Mouse (Mus musculus) midbrain, embryonic 14.5 days (tissue): ENCODE measurements at regions not wholly inside any gene's neighbourhood (a gene's known extent, or its start where the extent isn't known, plus 50 kb on each side); places are given as distances from the start of the nearest gene placed in this dataset.
A peak's percentile ranks its signal among the peaks of the same experiment; 100 is the strongest.

Experiments
- ATAC-seq: fragments of 200-750 bp; cut with Nextera tagmentation; 2 replicates; pipeline ENCODE4 v1.8.0; 2017; ENCODE audit warnings: moderate number of reproducible peaks, moderate library complexity; ENCODE audit not compliant: low FRiP score, low TSS enrichment
- DNase-seq: peaks from one replicate; pipeline ENCODE4 v3.0.0-alpha.2; 2015
- H3K27ac ChIP-seq: fragments of 300-500 bp; sonication (generic); replicated peaks from 2 replicates; pipeline ENCODE4 v1.5.1; 2014; ENCODE audit warnings: mild to moderate bottlenecking, low read depth, low read length, moderate library complexity
- H3K27me3 ChIP-seq: fragments of 300-500 bp; sonication (generic); 2 replicates; pipeline ENCODE4 v1.6.1; 2014; ENCODE audit warnings: low read length, control low read depth, mixed read lengths; ENCODE audit not compliant: control insufficient read depth, insufficient read depth
- H3K36me3 ChIP-seq: fragments of 300-500 bp; sonication (generic); 2 replicates; pipeline ENCODE4 v1.6.1; 2014; ENCODE audit warnings: low read length, control low read depth; ENCODE audit not compliant: control insufficient read depth, insufficient read depth
- H3K4me1 ChIP-seq: fragments of 300-500 bp; sonication (generic); 2 replicates; pipeline ENCODE4 v1.6.1; 2014; ENCODE audit warnings: mild to moderate bottlenecking, antibody characterized with exemption, low read length, control low read depth; ENCODE audit not compliant: control insufficient read depth, insufficient read depth
- H3K4me2 ChIP-seq: fragments of 300-500 bp; sonication (generic); 2 replicates; pipeline ENCODE4 v1.6.1; 2014; ENCODE audit warnings: mild to moderate bottlenecking, low read length, moderate library complexity
- H3K4me3 ChIP-seq: fragments of 300-500 bp; sonication (generic); replicated peaks from 2 replicates; pipeline ENCODE4 v1.5.1; 2014; ENCODE audit warnings: low read depth, low read length
- H3K9ac ChIP-seq: fragments of 300-500 bp; sonication (generic); replicated peaks from 2 replicates; pipeline ENCODE4 v1.6.1; 2014; ENCODE audit warnings: mild to moderate bottlenecking, low read length, moderate library complexity
- H3K9me3 ChIP-seq: fragments of 300-500 bp; sonication (generic); 2 replicates; pipeline ENCODE4 v1.6.1; 2016; ENCODE audit warnings: low read length, control low read depth, mixed read lengths; ENCODE audit not compliant: control insufficient read depth
- WGBS: fragments of 180-500 bp; shearing (Covaris S2); extraction: QIAGEN DNeasy Blood & Tissue Kit; methylation state at CpG from one replicate; pipeline ENCODE4 v1.1.7; 2014; 5-methylcytosine and 5-hydroxymethylcytosine counted together

DNA sequence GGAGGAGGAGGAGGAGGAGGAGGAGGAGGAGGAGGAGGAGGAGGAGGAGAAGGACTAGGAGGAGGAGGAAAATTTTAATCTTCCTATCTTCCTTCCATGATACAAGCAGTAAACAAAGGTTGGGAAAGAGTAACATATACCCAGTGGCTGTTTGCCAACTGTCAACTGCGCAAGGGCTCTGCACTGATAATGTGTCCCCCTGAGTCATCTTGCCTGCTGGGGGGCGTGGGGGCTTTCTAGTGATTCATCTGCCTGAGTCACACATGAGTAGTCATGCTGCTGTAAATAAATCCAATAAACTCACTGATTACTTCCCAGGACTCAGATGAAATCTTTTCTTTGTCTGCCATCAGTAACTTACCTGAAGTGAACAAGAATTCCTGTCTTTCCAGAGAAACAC lies 110.2 kb downstream of the Tusc1 start:
- no peak for ATAC-seq
- Histone ChIP-seq H3K27me3 (no peaks in the 10 kb centered on the region), H3K36me3 (no peaks in the 10 kb centered on the region), H3K4me3 (no peak overlapping the region), H3K27ac (no peak overlapping the region), H3K9me3 (no peaks in the 10 kb centered on the region), H3K9ac (no peak overlapping the region), H3K4me2 (no peak overlapping the region), H3K4me1 (no peaks in the 10 kb centered on the region)
- no peak for DNase-seq
- 93% methylated on average over 2 of the region's 2 CpGs for WGBS

GRCm38 (mm10) chr4:93220747-93221146 lies 114.6 kb downstream of the Tusc1 start:
- Histone ChIP-seq H3K36me3 (no peaks in the 10 kb centered on the region), H3K27me3 (no peaks in the 10 kb centered on the region), H3K9me3 (no peaks in the 10 kb centered on the region), H3K4me3 (no peak overlapping the region), H3K27ac (0 out of 2 replicates have a peak overlapping the region, but pooled peaks have one; percentile 41), H3K4me2 (no peak overlapping the region), H3K4me1 (no peaks in the 10 kb centered on the region), H3K9ac (no peak overlapping the region)
- 45% methylated on average over 4 of the region's 4 CpGs for WGBS
- no peak for ATAC-seq
- peak; percentile 46 for DNase-seq

- WGBS, result 95% methylated on average over 2 of the region's 2 CpGs
- Histone ChIP-seq H3K4me1 (no peaks in the 10 kb centered on the region), H3K27ac (no peak overlapping the region)
These were observed 126.9 kb downstream of the Tusc1 start for GRCm38 (mm10) chr4:93208399-93208798.

GRCm38 (mm10) chr4:93199811-93200210 lies 135.5 kb downstream of the Tusc1 start:
- H3K9ac ChIP-seq, result no peak overlapping the region
- DNase-seq, result no peak

More at GRCm38 (mm10) chr4:93208399-93208798, 126.9 kb downstream of the Tusc1 start:
- Histone ChIP-seq H3K4me3 (no peak overlapping the region), H3K9me3 (no peaks in the 10 kb centered on the region), H3K9ac (no peak overlapping the region), H3K36me3 (no peaks in the 10 kb centered on the region), H3K27me3 (no peaks in the 10 kb centered on the region), H3K4me2 (no peak overlapping the region)
- ATAC-seq, result no peak
- DNase-seq, result no peak

GRCm38 (mm10) chr4:93184332-93184731 lies 151.0 kb downstream of the Tusc1 start:
- no peak overlapping the region for H3K27ac ChIP-seq
- no peak overlapping the region for H3K4me2 ChIP-seq
- no peaks in the 10 kb centered on the region for H3K4me1 ChIP-seq
- H3K27me3 ChIP-seq, result no peaks in the 10 kb centered on the region
- no peaks in the 10 kb centered on the region for H3K36me3 ChIP-seq
- H3K9me3 ChIP-seq, result no peaks in the 10 kb centered on the region
- H3K9ac ChIP-seq, result no peak overlapping the region
- WGBS, result 50% methylated on average over 3 of the region's 3 CpGs
- no peak overlapping the region for H3K4me3 ChIP-seq
- DNase-seq (peak; percentile 16), ATAC-seq (no peak)

More at GRCm38 (mm10) chr4:93199811-93200210, 135.5 kb downstream of the Tusc1 start:
- no peak overlapping the region for H3K4me2 ChIP-seq
- no peak for ATAC-seq
- H3K4me1 ChIP-seq, result no peaks in the 10 kb centered on the region
- WGBS, result 82% methylated on average over 2 of the region's 2 CpGs
- H3K4me3 ChIP-seq, result no peak overlapping the region
- H3K27ac ChIP-seq, result no peak overlapping the region
- H3K36me3 ChIP-seq, result no peaks in the 10 kb centered on the region
- H3K9me3 ChIP-seq, result no peaks in the 10 kb centered on the region
- no peaks in the 10 kb centered on the region for H3K27me3 ChIP-seq
